Mouse (Mus musculus) myocyte (in vitro differentiated cells): ENCODE measurements around the gene Ccdc137. TPM values are rescaled to one million over a fixed set of nuclear protein-coding genes. Genes with fewer than 3 reads are reported as not detected.
A peak's percentile ranks its signal among the peaks of the same experiment; 100 is the strongest.
"Not testable (repeated sequence)": the region's sequence is repeated elsewhere in the genome, so short reads cannot be mapped to it uniquely, and the experiment has no call there.

Experiments
- H3K27me3 ChIP-seq: one replicate; pipeline ENCODE4 v1.6.1; 2011; ENCODE audit not compliant: control insufficient read depth, insufficient read depth, insufficient read length
- H3K36me3 ChIP-seq: one replicate; pipeline ENCODE4 v1.6.1; 2011; ENCODE audit not compliant: control insufficient read depth, insufficient read depth
- H3K4me2 ChIP-seq: one replicate; pipeline ENCODE4 v1.6.1; 2011; ENCODE audit warnings: low read depth, control low read depth
- H3K4me3 ChIP-seq: one replicate; pipeline ENCODE4 v1.5.1; 2011; ENCODE audit warnings: mild to moderate bottlenecking, control low read depth, moderate library complexity
- H3K79me2 ChIP-seq: one replicate; pipeline ENCODE4 v1.6.1; 2011; ENCODE audit not compliant: control insufficient read depth, insufficient read depth
- H3ac ChIP-seq: one replicate; pipeline ENCODE4 v1.6.1; 2011; ENCODE audit not compliant: control insufficient read depth, insufficient read length
- CEBPB ChIP-seq: IDR thresholded peaks from 2 replicates; pipeline ENCODE4 v1.6.1; 2011; ENCODE audit warnings: mild to moderate bottlenecking, moderate library complexity; ENCODE audit not compliant: poor library complexity, insufficient read depth, severe bottlenecking
- E2F4 ChIP-seq: IDR thresholded peaks from one replicate; pipeline ENCODE4 v1.6.1; 2011; ENCODE audit warnings: mild to moderate bottlenecking, control low read depth, moderate library complexity; ENCODE audit not compliant: insufficient read depth
- MAX ChIP-seq: IDR thresholded peaks from one replicate; pipeline ENCODE4 v1.6.1; 2011; ENCODE audit warnings: low read depth, mild to moderate bottlenecking, control low read depth
- MYOD1 ChIP-seq, 3 experiments: IDR thresholded peaks; one replicate each; pipeline ENCODE4 v1.6.1; 2011; ENCODE audit warnings: control low read depth in 2 of 3, low read depth in 2 of 3, mild to moderate bottlenecking in 2 of 3, moderate library complexity in 1 of 3; ENCODE audit not compliant: insufficient read length in 2 of 3, control insufficient read depth in 1 of 3
- MYOG ChIP-seq, 3 experiments: IDR thresholded peaks; one replicate each; pipeline ENCODE4 v1.6.1; 2011; ENCODE audit warnings: control low read depth in 2 of 3, low read depth in 2 of 3, mild to moderate bottlenecking in 2 of 3; ENCODE audit not compliant: insufficient read length in 2 of 3, control insufficient read depth in 1 of 3, insufficient read depth in 1 of 3
- POLR2A ChIP-seq: IDR thresholded peaks from one replicate; pipeline ENCODE4 v1.6.1; 2011; ENCODE audit warnings: low read depth, mild to moderate bottlenecking, control low read depth, moderate library complexity; ENCODE audit not compliant: insufficient read length
- POLR2AphosphoS2 ChIP-seq: IDR thresholded peaks from one replicate; pipeline ENCODE4 v1.6.1; 2011; ENCODE audit warnings: low read depth, control low read depth; ENCODE audit not compliant: insufficient read length
- REST ChIP-seq: IDR thresholded peaks from one replicate; pipeline ENCODE4 v1.6.1; 2011; ENCODE audit warnings: mild to moderate bottlenecking, control low read depth, moderate library complexity; ENCODE audit not compliant: insufficient read depth, insufficient read length
- SRF ChIP-seq: IDR thresholded peaks from one replicate; pipeline ENCODE4 v1.6.1; 2011; ENCODE audit warnings: low read depth; ENCODE audit not compliant: control insufficient read depth, insufficient read length
- TCF12 ChIP-seq: IDR thresholded peaks from one replicate; pipeline ENCODE4 v1.6.1; 2011; ENCODE audit warnings: mild to moderate bottlenecking, control low read depth; ENCODE audit not compliant: poor library complexity, insufficient read depth, severe bottlenecking
- TCF3 ChIP-seq: IDR thresholded peaks from one replicate; pipeline ENCODE4 v1.6.1; 2011; ENCODE audit warnings: low read depth, control low read depth; ENCODE audit not compliant: insufficient read length
- USF1 ChIP-seq: IDR thresholded peaks from one replicate; pipeline ENCODE4 v1.6.1; 2011; ENCODE audit warnings: low read depth, mild to moderate bottlenecking, control low read depth, moderate library complexity
- polyA plus RNA-seq: library from polyadenylated mRNA; unstranded; fragments of >200 nt; fragmentation: generic; extraction: Trizol; gene quantifications from one replicate; pipeline ENCODE4 v1.2.1, GENCODE M21; 2012; ENCODE audit warnings: missing spikeins

The Ccdc137 gene
- 11.4 TPM for polyA plus RNA-seq

DNA sequence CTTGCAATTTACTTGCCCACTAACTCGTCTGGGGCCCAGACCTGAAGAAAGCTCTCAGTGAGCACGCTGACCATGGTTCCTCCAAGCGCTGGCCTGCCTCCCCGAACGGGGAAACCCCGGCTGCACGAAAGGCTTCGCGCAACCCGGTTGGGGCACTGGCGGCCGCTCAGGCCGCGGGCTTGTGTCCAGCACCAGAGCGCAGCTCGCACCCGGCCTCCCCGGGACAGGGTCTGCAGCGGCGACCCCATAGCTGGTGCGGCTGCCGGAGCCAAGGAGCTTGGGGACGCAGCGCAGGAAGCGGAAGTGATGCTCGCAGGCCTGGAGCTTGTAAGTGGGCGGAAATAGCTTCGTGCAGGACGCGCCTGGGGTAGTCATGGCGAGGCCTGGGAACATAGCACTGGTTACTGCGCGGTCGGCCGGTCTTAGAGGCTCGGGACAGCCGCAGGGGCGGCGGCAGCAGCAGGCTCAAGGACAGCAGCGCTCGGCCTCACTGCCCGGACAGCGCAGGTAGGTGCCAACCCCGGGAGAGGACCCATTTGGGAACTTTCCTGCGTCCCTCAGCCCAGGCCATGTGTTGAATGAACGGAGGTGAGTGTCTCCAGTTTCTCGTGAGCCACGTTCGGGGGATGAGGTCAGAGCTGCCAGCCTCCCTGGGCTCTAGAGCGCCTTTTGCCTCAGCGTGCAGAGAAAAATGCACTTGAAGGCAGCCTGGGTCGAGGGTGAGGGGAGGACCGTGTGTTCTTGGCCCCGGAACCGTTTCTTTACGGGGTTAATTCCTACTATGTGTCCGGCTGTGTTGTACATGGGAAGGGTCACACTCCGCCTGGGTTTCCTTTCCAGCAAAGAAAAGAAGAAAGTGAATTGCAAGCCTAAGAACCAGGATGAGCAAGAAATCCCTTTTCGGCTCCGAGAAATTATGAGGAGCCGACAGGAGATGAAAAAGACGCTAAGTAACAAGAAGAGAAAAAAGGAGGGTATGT is at the start of gene Ccdc137, which contains the start of gene Oxld1:
Ccdc137 (plus strand) TSS at position 344 of the 980 bp plus-strand sequence.
Oxld1 (minus strand) TSS at position 297 of the 980 bp plus-strand sequence.
- Histone ChIP-seq H3ac (peak within 1 kb of the TSS; percentile 80), H3K27me3 (no peaks in the 10 kb centered on the region), H3K4me3 (peak within 1 kb of the TSS; percentile 88), H3K79me2 (peaks cover 17% of the 10 kb centered on the region), H3K36me3 (peaks cover 14% of the 10 kb centered on the region), H3K4me2 (peak within 1 kb of the TSS; percentile 99)
- no peak for TF ChIP-seq MAX
- no peak for TF ChIP-seq CEBPB
- TF ChIP-seq SRF: no peak
- TF ChIP-seq POLR2AphosphoS2: peak; percentile 87
- peak; percentile 87 for TF ChIP-seq POLR2A
- no peak for TF ChIP-seq REST
- TF ChIP-seq MYOG (IDR thresholded peaks at IDR 0.05; ENCODE audit: control insufficient read depth in 1 of 3, insufficient read depth in 1 of 3, insufficient read length in 2 of 3, low read depth in 2 of 3): no peak
- no peak for TF ChIP-seq TCF3
- no peak for TF ChIP-seq USF1
- TF ChIP-seq E2F4: no peak
- TF ChIP-seq TCF12: no peak
- no peak for TF ChIP-seq MYOD1 (IDR thresholded peaks at IDR 0.05; ENCODE audit: control insufficient read depth in 1 of 3, insufficient read length in 2 of 3, low read depth in 2 of 3)

DNA sequence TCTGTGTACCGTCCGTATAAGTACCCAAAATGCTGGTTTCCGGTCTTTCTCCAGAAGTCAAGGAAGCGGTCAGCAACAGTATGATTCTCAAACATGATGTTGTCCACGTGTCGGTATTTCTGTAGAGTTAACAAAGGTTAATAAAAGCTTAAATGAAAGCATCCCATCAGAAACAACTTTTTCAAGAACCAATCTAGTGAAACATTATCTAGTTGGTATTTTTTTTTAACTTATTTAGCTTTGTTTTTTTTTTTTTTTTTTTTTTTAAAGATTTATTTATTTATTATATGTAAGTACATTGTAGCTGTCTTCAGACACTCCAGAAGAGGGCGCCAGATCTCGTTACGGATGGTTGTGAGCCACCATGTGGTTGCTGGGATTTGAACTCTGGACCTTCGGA is 44.3 kb upstream of the Ccdc137 start:
- H3K4me2 ChIP-seq, H3K79me2 ChIP-seq, H3ac ChIP-seq, H3K27me3 ChIP-seq, H3K4me3 ChIP-seq: not testable (repeated sequence)
- H3K36me3 ChIP-seq: peaks cover 65% of the 10 kb centered on the region

DNA sequence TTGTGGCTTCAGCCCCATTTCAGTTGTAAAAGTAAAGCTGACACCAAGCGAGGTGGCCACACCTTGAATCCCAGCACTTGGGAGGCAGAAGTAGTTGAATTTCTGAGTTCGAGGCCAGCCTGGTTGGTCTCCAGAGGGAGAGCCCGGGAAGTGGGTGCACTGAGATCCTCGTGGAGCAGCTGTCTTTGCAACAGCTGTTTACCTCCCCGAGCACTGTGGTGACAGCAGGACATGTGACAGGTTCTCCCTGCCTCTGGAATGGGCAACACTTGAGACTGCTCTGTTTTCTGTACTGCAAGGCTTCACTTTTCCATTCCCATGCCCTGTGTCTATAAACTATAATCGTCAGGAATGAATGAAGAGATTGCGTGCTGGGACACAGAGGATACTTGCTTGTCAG is 40.1 kb upstream of the Ccdc137 start:
- Histone ChIP-seq H3ac (no peak overlapping the region), H3K36me3 (peaks cover 62% of the 10 kb centered on the region), H3K4me2 (no peak overlapping the region), H3K27me3 (no peaks in the 10 kb centered on the region), H3K79me2 (peaks cover 8% of the 10 kb centered on the region), H3K4me3 (no peak overlapping the region)
- TF ChIP-seq MYOG (IDR thresholded peaks at IDR 0.05; ENCODE audit: control insufficient read depth in 1 of 3, insufficient read depth in 1 of 3, insufficient read length in 2 of 3, low read depth in 2 of 3) (peak in 1 of 3 experiments; percentile 88), CEBPB (no peak), MYOD1 (IDR thresholded peaks at IDR 0.05; ENCODE audit: control insufficient read depth in 1 of 3, insufficient read length in 2 of 3, low read depth in 2 of 3) (peak in 2 of 3 experiments; percentile 61 to 72)

DNA sequence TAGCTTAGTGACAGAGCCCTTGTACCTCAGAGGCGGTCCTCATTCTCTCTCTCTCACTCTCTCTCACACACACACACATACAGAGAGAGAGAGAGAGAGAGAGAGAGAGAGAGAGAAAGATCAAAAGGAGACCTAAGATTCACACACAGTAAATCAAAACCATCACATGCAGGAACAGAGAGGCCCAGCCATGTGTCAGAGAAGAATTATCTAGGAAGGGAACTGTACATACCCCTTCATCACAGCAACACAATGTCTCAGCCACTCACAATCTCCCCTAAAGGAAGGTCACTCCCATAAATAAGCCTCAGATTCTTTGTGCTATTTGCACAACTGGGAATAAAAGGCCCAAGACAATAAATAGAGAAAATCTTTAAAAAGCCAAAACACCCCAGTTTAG is 39.3 kb upstream of the Ccdc137 start:
- Histone ChIP-seq H3K79me2 (peaks cover 13% of the 10 kb centered on the region), H3ac (no peak overlapping the region), H3K4me2 (no peak overlapping the region), H3K4me3 (no peak overlapping the region), H3K36me3 (peaks cover 62% of the 10 kb centered on the region), H3K27me3 (no peaks in the 10 kb centered on the region)
- TF ChIP-seq SRF: no peak
- no peak for TF ChIP-seq MYOD1 (IDR thresholded peaks at IDR 0.05; ENCODE audit: control insufficient read depth in 1 of 3, insufficient read length in 2 of 3, low read depth in 2 of 3)
- no peak for TF ChIP-seq POLR2AphosphoS2
- no peak for TF ChIP-seq E2F4
- no peak for TF ChIP-seq TCF3
- TF ChIP-seq MAX: no peak

DNA sequence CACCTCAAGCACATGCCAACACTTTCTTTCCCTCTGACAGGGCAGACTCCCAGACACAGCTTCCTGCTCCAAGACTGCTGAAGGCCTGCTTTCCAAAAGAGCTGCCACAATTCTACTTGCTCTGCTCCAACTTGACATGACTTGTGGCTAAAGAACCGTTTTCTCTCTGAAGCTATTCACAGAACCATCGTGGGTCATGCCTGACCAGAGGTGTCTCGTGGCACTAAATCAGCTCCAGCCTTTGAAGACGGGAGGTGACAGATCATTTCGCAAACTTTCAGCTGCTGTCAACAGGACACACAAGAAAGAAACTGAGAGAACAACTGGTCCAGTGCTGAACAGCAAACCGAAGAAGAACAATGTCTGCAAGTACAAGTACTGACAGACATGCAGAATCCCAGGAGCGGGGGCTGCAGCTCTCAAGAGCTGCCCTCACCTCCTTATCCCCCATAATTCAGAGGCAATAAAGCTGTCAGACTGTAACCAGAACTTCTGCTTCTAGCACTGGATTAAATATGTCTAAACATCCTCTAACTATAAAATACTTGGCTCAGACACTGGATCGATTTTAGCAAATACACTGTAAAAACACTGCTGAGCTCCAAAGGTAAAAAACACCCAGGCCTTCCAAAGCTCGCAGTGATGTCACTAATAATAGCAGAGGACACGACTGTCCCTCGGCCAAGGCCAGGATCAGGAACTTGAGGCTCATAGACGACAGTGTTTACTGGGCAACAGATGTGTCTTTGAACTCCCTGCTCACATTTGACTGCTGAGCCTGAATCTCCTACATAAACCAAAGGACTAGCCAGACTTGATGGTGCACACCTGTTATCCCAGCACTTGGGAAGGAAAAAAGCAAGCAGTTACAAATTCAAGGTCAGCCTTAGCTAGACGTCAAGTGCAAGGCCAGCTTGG is 35.0 kb upstream of the Ccdc137 start:
- Histone ChIP-seq H3K4me3 (no peak overlapping the region), H3ac (no peak overlapping the region), H3K27me3 (no peaks in the 10 kb centered on the region), H3K36me3 (peaks cover 71% of the 10 kb centered on the region), H3K4me2 (no peak overlapping the region), H3K79me2 (peaks cover 28% of the 10 kb centered on the region)
- TF ChIP-seq TCF12 (no peak), TCF3 (no peak), POLR2AphosphoS2 (no peak), USF1 (no peak), REST (no peak), POLR2A (no peak), MYOD1 (IDR thresholded peaks at IDR 0.05; ENCODE audit: control insufficient read depth in 1 of 3, insufficient read length in 2 of 3, low read depth in 2 of 3) (no peak), MAX (no peak), E2F4 (no peak), MYOG (IDR thresholded peaks at IDR 0.05; ENCODE audit: control insufficient read depth in 1 of 3, insufficient read depth in 1 of 3, insufficient read length in 2 of 3, low read depth in 2 of 3) (no peak), CEBPB (no peak), SRF (no peak)
